Mouse (Mus musculus): ENCODE measurements around the gene Hnrnpf. TPM values are rescaled to one million over a fixed set of nuclear protein-coding genes. Genes with fewer than 3 reads are reported as not detected.

Hnrnpf gene
- total RNA-seq, 2 experiments from 2014 or later, result 124 to 148 TPM

DNA sequence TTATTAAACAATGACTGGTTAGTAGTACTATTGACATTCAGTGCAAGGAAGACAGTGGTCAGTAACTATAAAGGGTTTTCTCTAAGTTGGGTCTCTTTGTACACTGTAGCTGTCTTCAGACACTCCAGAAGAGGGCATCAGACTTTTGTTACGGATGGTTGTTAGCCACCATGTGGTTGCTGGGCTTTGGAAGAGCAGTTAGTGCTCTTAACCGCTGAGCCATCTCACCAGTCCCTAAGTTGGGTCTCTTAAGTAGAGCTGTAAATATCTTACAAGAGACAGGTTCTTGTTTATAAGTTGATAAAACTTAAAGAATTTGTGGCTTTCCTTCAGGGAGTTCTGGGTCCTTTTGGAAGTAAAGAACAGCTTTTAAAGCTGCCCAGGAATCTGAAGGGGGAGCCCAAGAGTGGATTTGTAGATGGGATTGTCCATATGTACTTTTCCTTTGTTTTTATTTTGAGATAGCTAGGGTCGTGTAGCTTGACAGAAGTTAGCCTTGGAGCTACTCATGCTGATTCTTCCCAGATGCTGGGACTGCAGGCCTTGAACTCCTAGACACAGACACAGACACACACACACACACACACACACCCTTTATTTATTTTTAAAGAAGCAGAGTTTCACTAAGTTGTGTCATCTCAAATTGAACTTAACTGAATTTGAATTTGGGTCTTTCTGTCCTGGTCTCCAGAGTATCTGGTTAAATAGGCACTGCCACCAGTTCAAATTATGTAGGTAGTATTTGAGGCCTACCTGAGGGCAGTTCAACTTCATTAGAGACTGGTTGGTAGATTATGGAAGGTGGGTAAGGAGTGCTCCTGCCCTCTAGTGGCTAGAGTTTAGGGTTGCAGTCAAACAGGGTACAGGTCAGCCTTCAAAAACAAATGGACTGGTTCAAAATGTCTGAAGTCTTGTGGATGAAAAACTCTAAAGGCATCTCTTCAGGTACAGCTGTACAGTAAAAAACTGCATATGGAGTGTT, 20.8 kb downstream of the Hnrnpf start:
- DNase-seq, result no peak

DNA sequence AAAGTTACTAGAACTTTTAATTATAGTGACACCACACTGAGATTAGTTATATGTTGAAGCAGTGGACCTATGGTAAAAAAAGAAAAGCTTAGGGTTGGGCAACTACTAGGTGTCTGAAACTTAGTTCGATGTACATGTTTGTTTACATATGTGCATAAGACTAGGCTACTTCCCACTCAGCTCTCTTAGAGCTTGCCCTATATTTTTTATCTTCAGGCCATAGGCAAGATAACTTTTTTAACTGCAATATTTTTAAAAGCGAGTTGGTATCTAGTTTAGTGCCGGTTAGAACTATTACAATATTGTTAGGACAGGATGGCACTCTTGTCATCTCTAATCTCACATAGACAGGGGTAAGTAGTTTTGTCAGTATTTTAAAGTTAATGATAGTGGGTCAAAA, 21.9 kb downstream of the Hnrnpf start:
- DNase-seq, result no peak

DNA sequence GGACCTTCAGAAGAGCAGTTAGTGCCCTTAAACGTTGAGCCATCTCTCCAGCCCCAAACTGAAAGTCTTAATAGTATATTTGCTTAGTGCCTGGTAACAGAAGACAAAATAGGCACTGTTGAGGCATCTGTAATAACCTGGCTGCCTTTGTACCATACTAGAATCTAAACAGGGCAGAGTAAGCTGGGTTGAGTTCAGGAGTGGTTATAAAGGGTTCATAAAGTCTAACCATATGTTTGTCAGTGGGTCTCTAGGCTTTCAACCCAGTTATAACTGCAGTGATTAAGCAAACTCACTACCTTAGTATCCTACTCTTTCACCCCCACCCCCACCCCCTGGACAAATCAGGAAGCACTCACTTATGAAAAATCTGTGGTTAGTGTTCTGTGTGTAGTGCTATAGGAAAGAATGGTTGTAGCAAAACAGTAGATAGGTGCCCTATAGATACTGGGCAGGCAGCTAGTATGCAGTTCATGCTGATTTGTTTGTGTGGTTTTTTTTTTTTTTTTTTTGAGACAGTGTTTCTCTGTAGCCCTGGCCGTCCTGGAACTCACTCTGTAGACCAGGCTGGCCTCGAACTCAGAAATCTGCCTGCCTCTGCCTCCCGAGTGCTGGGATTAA, 26.9 kb downstream of the Hnrnpf start:
- DNase-seq, result no peak

GRCm38 (mm10) chr6:117927955-117928354, 27.8 kb downstream of the Hnrnpf start:
- no peak for DNase-seq

DNA sequence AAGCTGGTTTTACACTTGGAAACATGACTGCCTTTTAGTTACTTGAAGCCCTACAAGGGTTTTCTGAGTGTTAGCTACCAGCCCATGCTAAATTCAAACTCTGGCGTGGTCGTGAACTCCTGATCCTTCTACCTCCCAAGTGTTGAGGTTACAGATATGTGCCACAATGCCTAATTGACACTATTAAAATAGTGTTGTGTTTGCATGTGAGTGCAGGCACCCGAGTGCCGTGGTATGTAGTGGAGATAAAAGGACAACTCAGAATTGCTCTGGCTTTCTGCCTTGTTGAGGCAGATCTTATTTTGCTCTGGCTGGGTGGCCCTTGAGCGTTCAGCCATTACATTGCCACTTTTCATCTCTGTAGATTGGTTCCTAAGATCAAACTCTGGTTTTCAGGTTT, 28.6 kb downstream of the Hnrnpf start:
- DNase-seq, result no peak

- DNase-seq, result no peak
These were observed 30.0 kb downstream of the Hnrnpf start for GRCm38 (mm10) chr6:117929945-117930655.

DNA sequence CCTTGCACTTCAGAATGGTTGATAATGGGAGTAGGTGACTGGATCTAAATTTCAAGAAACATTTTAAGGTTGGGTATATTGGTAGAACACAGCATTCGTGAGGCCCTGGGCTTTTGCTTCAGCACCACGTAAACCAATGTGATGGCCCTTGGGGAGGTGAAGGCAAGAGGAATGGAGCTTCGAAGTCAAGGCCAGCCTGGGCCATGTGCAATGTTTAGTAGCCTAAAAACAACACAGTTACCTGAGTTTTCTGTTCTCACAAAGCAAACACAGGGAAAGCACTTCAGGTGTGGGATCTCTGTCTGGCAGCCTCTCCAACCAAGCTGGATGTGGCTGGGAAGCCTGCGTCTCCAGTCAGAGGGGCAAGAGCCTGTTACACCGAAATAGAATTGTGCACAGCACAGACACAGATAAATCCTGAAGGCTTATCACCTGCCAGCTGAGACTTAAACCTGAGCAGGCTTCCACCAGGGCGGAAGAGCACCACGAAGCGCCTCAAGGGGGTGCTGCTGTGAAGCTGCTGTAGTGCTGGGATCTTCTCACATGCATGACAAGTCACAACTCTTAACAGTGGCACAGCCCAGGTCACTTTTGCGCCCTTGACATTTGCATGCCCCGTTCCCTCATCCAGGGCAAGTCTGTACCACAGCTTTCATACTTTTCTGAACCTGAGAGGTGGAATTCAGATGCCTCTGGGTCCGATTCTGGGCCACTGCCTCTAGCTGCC, 32.4 kb downstream of the Hnrnpf start:
- no peak for DNase-seq

DNA sequence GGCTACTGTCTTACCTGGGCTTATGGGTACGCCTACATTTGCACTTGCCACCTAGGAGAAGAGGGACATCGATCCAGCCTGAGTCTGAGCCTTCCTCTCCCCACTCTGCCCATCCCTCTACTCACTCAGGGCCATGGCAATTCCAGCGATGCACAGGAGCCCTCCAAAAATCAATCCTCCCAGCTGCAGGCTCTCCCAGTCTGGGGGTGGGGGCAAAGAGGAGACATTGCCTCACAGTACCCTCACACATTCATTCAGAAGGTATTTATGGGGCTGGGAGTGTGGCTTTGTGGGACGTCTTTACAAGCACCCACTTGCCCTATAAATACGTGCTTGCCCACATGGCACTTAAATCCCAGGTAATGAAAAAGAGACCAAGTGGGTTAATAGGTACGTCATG, 34.2 kb downstream of the Hnrnpf start:
- DNase-seq, result no peak

DNA sequence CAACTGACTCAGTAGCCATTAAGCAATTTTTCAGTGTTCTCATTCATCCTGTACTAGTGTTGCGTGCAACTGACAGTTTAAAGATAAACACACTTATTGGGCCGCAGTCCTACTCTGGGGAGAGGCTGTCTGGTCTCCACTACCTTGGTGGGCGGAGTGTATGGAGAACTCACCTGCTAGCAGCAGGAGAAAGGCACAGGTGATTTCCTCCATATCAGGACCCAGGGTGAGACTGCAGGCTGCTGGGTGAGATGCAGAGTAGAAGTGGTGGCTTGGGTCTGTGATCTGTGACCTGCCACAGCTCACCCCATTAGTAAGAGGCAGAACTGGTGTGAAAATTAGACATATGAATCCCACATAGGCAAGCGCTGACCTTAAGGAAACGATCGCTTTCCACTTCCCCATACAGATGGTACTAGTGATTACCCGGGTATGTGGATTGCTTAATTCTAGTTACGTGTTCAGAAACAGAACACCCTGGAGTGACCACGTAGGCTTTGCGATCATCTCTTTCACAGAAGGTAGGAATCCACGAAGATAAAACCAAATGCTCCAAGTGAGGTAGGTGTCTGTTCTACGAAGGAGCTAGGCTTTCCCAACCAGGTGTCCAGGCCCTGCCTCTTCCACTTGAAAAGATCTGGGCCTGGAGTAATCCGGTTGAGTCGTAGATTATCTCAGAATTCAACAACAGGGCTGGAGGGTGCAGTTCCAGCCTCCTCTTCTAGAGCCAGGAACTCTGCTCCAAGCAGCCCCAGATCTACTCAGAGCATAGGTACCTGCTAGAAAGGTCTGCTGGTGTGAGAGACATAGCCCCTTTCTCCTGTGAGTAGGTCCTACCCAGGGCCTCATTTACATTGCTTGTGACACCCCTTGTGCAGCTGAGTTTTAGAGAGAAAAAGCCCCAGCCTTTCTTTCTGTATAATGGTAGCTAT, 35.8 kb downstream of the Hnrnpf start:
- DNase-seq, result no peak

DNA sequence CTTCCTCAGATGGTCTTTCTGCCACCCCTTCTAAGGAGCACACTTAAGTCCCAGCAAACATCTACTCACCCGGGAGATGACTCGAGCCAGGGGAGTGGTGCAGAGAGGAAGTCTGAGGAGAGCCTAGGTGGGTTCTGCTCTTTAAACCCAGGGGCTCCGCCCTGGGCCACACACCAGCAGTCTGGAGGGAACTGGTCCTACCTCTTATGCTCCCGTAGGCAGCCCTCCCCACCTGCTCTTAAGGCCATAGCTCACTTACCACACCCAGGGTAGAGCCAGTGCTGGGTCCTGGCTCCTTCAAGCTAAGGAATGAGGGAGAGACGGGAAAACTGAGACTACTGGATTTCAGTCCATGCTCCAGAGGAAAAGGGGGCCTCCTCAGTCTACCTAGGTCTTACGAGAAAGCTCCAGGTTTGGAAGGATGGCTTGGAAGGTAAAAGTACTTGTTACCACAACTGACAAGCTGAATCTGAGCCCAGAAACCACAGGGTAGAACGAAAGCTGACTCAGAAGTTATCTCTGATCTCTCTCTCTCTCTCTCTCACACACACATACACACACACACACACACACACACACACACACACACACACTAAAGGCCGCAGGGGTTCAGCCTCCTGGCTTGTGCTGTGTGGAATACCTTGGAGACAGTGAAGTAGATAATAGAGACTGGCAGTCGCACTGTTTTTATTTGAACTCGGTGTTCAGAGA, 37.3 kb downstream of the Hnrnpf start, which contains the start of gene Fxyd4:
Gene Fxyd4, minus strand, starts transcription at position 471 of the 711 bp plus-strand sequence.
- no peak for DNase-seq

GRCm38 (mm10) chr6:117938951-117939350, 38.8 kb downstream of the Hnrnpf start:
- DNase-seq, result no peak

- peak; percentile 45 to 64 for DNase-seq
These were observed 42.6 kb downstream of the Hnrnpf start for GRCm38 (mm10) chr6:117942769-117943168.

- DNase-seq, result no peak
These were observed 43.8 kb downstream of the Hnrnpf start for GRCm38 (mm10) chr6:117943899-117944298.

- no peak for DNase-seq
These were observed 52.2 kb downstream of the Hnrnpf start for GRCm38 (mm10) chr6:117952330-117952729.

DNA sequence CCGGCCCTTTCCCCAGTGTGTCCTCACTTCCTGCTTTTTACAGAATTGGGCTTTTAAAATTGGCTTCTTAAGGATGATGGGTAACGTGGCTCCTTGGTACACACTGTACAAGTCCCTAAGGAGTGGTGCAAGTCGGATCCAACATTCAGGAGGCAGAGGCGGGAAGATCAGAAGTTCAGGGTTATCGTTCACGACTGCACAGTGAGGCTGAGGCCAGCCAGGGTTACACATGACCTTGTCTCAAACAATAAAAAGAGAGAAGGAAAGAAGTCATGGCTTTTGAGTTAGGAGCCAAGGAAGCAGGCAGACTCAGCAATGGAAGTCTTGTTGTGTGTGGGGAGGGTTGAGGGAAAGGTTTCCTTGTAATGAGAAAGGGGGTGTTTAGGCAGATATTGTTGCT, 56.0 kb downstream of the Hnrnpf start:
- DNase-seq, result no peak

GRCm38 (mm10) chr6:117956851-117957501, 56.9 kb downstream of the Hnrnpf start:
- no peak for DNase-seq

DNA sequence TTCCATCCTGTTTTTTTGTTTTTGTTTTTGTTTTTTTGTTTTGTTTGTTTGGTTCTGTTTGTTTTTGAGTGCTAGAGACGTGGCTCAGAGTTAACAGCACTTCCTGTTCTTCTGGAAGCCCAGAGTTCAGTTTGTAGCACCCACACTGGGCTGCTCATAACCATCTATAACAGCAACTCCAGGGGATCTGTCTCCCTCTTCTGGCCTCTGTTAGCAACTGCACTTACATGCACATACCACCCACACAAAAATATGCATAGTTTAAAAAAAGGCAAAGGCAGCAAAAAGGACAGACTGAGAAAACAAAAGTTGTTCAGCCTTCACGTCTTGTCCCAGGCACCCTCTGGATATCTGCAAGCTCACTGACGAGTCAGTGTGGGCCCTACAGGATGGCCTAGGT, 63.1 kb downstream of the Hnrnpf start:
- no peak for DNase-seq

GRCm38 (mm10) chr6:117966729-117967128, 66.6 kb downstream of the Hnrnpf start:
- DNase-seq, result no peak

Measured in layer of hippocampus, postnatal 36 days (tissue).